Mouse (Mus musculus): ENCODE measurements around the gene Cacna1a.

DNA sequence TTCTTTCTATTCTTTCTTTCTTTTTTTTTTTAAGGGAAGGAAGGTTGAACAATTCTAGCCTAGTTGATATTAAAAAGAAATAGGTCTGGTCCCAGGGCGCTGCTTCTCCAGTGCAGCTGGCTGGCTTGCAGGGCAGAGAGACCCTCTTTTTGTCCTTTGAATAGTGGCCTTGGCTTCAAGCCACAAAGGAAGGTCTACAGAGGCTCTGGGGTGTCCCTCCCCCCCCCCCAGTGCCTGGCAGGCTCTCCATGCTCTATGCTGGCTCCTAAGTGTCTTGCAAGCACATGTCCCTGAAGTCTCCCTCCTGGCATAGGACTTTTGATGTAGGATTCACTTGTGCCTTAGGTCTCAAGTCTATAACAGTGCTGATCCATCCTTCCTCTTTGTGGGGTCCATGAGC is 23.0 kb upstream of the Cacna1a start:
- TF ChIP-seq CTCF (IDR thresholded peaks at IDR 0.05 in 2 of 3, conservative IDR thresholded peaks at IDR 0.05 in 1 of 3; ENCODE audit: control insufficient read depth in 1 of 3, insufficient read depth in 1 of 3, low read depth in 2 of 3, low read length in 3 of 3, poor library complexity in 1 of 3, severe bottlenecking in 1 of 3) (no peak), ETS1 (IDR thresholded peaks at IDR 0.05; ENCODE audit: low read depth, low read length) (no peak), MYB (IDR thresholded peaks at IDR 0.05; ENCODE audit: low read depth, low read length) (no peak), ELF1 (IDR thresholded peaks at IDR 0.05; ENCODE audit: low read depth, low read length) (no peak), EP300 (IDR thresholded peaks at IDR 0.05; ENCODE audit: low read depth in 1 of 2, low read length in 2 of 2) (no peak)

Measured in MEL (cell line).